Mouse (Mus musculus) CH12.LX (cell line): ENCODE data around the gene Baiap2l2. TPM values are rescaled to one million over a fixed set of nuclear protein-coding genes. Genes with fewer than 3 reads are reported as not detected.

ENCODE experiments used
- DNase-seq: peaks from one replicate; pipeline ENCODE4 v3.0.0-alpha.2; 2013; ENCODE audit errors: extremely low read depth
- H3K27ac ChIP-seq: 2 replicates; pipeline ENCODE4 v1.5.1; 2012; ENCODE audit warnings: low read depth, mild to moderate bottlenecking, control low read depth, moderate library complexity; ENCODE audit not compliant: insufficient read depth
- H3K27me3 ChIP-seq: replicated peaks from 2 replicates; pipeline ENCODE3; 2012; ENCODE audit warnings: inconsistent platforms
- H3K36me3 ChIP-seq, 2 experiments: replicated peaks in 1 of 2; 2 replicates each; pipeline versions ENCODE3 to v1.6.1; 2012; ENCODE audit warnings: inconsistent platforms in 1 of 2, low read length in 1 of 2, mild to moderate bottlenecking in 1 of 2, mixed read lengths in 1 of 2, moderate library complexity in 1 of 2; ENCODE audit not compliant: control insufficient read depth in 1 of 2, insufficient read depth in 1 of 2
- H3K4me1 ChIP-seq, 2 experiments: 2 replicates each; pipeline ENCODE4 v1.6.1; 2012; ENCODE audit warnings: inconsistent platforms in 1 of 2, moderate library complexity in 1 of 2; ENCODE audit not compliant: insufficient read depth in 2 of 2, control insufficient read depth in 1 of 2
- H3K4me2 ChIP-seq: 2 replicates; pipeline ENCODE4 v1.6.1; 2012; ENCODE audit warnings: low read depth, mild to moderate bottlenecking, control low read depth; ENCODE audit not compliant: poor library complexity, insufficient read depth, severe bottlenecking
- H3K4me3 ChIP-seq, 3 experiments: fragments of 150-350 bp in 1 of 3; sonication (generic) in 1 of 3; replicated peaks in 1 of 3; 2 replicates each; pipeline versions ENCODE3 to v1.5.1; 2011 to 2012; ENCODE audit warnings: low read depth in 2 of 3, low read length in 2 of 3, mild to moderate bottlenecking in 2 of 3, moderate library complexity in 2 of 3, control low read depth in 1 of 3, improper control_type of control experiment in 1 of 3, inconsistent platforms in 1 of 3, mixed read lengths in 1 of 3; ENCODE audit not compliant: poor library complexity in 1 of 3
- H3K79me2 ChIP-seq: replicated peaks from 2 replicates; pipeline ENCODE4 v1.6.1; 2012; ENCODE audit warnings: mild to moderate bottlenecking, moderate library complexity; ENCODE audit not compliant: control insufficient read depth, poor library complexity, insufficient read depth, severe bottlenecking; ENCODE audit errors: extremely low read depth
- H3K9ac ChIP-seq: 2 replicates; pipeline ENCODE4 v1.6.1; 2012; ENCODE audit warnings: low read depth, mild to moderate bottlenecking, control low read depth, moderate library complexity; ENCODE audit not compliant: insufficient read depth
- H3K9me3 ChIP-seq: replicated peaks from 2 replicates; pipeline ENCODE3; 2012; ENCODE audit warnings: low read length, inconsistent platforms, mixed read lengths
- CHD1 ChIP-seq: IDR thresholded peaks from 2 replicates; pipeline ENCODE4 v1.6.1; 2012; ENCODE audit warnings: low read depth, low read length, improper control_type of control experiment, inconsistent platforms
- CHD2 ChIP-seq: IDR thresholded peaks from 2 replicates; pipeline ENCODE4 v1.6.1; 2011; ENCODE audit warnings: low read length, improper control_type of control experiment
- E2F4 ChIP-seq: IDR thresholded peaks from 2 replicates; pipeline ENCODE4 v1.6.1; 2011; ENCODE audit warnings: low read depth, low read length, improper control_type of control experiment; ENCODE audit not compliant: insufficient replicate concordance
- EP300 ChIP-seq: IDR thresholded peaks from 2 replicates; pipeline ENCODE4 v1.6.1; 2011; ENCODE audit warnings: low read length, improper control_type of control experiment
- ETS1 ChIP-seq: conservative IDR thresholded peaks from 2 replicates; pipeline ENCODE4 v1.6.1; 2012; ENCODE audit warnings: low read depth, mild to moderate bottlenecking, inconsistent platforms, low read length, improper control_type of control experiment, moderate library complexity
- GABPA ChIP-seq: IDR thresholded peaks from 2 replicates; pipeline ENCODE4 v1.6.1; 2012; ENCODE audit warnings: low read depth, low read length, improper control_type of control experiment, inconsistent platforms; ENCODE audit not compliant: insufficient replicate concordance
- HCFC1 ChIP-seq: IDR thresholded peaks from 2 replicates; pipeline ENCODE4 v1.6.1; 2012; ENCODE audit warnings: low read depth, mild to moderate bottlenecking, inconsistent platforms, low read length, improper control_type of control experiment
- JUN ChIP-seq: IDR thresholded peaks from 2 replicates; pipeline ENCODE4 v1.6.1; 2011; ENCODE audit warnings: low read depth, mild to moderate bottlenecking, low read length, improper control_type of control experiment, moderate library complexity; ENCODE audit not compliant: insufficient read depth
- JUND ChIP-seq: conservative IDR thresholded peaks from 2 replicates; pipeline ENCODE4 v1.6.1; 2011; ENCODE audit warnings: low read depth, low read length, improper control_type of control experiment
- MAFK ChIP-seq: IDR thresholded peaks from 2 replicates; pipeline ENCODE4 v1.6.1; 2011; ENCODE audit warnings: low read length, improper control_type of control experiment; ENCODE audit not compliant: insufficient replicate concordance
- MAX ChIP-seq: IDR thresholded peaks from 2 replicates; pipeline ENCODE4 v1.6.1; 2011; ENCODE audit warnings: low read length, improper control_type of control experiment
- MEF2A ChIP-seq: IDR thresholded peaks from 2 replicates; pipeline ENCODE4 v1.6.1; 2014; ENCODE audit warnings: low read depth, mild to moderate bottlenecking, inconsistent platforms, low read length, improper control_type of control experiment, borderline replicate concordance
- MYC ChIP-seq: IDR thresholded peaks from 2 replicates; pipeline ENCODE4 v1.6.1; 2011; ENCODE audit warnings: low read depth, mild to moderate bottlenecking, improper control_type of control experiment, low read length
- PAX5 ChIP-seq: IDR thresholded peaks from 2 replicates; pipeline ENCODE4 v1.6.1; 2012; ENCODE audit warnings: low read length, inconsistent platforms, mixed read lengths
- POLR2A ChIP-seq: IDR thresholded peaks from 2 replicates; pipeline ENCODE4 v1.6.1; 2011; ENCODE audit warnings: low read depth, mild to moderate bottlenecking, improper control_type of control experiment, low read length
- SIN3A ChIP-seq: IDR thresholded peaks from 2 replicates; pipeline ENCODE4 v1.6.1; 2012; ENCODE audit warnings: low read length, improper control_type of control experiment, inconsistent platforms
- TBP ChIP-seq: conservative IDR thresholded peaks from 2 replicates; pipeline ENCODE4 v1.6.1; 2011; ENCODE audit warnings: low read depth, low read length, improper control_type of control experiment
- TCF12 ChIP-seq: IDR thresholded peaks from 2 replicates; pipeline ENCODE4 v1.6.1; 2014; ENCODE audit warnings: low read depth, mild to moderate bottlenecking, inconsistent platforms, low read length, improper control_type of control experiment
- UBTF ChIP-seq: IDR thresholded peaks from 2 replicates; pipeline ENCODE4 v1.6.1; 2012; ENCODE audit warnings: low read depth, mild to moderate bottlenecking, inconsistent platforms, low read length, improper control_type of control experiment, moderate library complexity
- USF2 ChIP-seq: conservative IDR thresholded peaks from 2 replicates; pipeline ENCODE4 v1.6.1; 2011; ENCODE audit warnings: low read depth, low read length, improper control_type of control experiment
- ZC3H11A ChIP-seq: IDR thresholded peaks from 2 replicates; pipeline ENCODE4 v1.6.1; 2012; ENCODE audit warnings: low read depth, mild to moderate bottlenecking, inconsistent platforms, low read length, improper control_type of control experiment
- ZMIZ1 ChIP-seq: IDR thresholded peaks from 2 replicates; pipeline ENCODE4 v1.6.1; 2012; ENCODE audit warnings: low read depth, mild to moderate bottlenecking, inconsistent platforms, low read length, improper control_type of control experiment
- dilution Hi-C: fragments of 300-500 bp; cut with MboI; formaldehyde crosslinking; loops from 2 replicates; pipeline ENCODE4 v1.14.3; 2020; ENCODE audit warnings: low sequenced_read_pairs; ENCODE audit not compliant: extremely low pct_unique_long_range_greater_than_20kb, extremely low pct_ligation_motif_present
- in situ Hi-C: fragments of 300-500 bp; cut with MboI; formaldehyde crosslinking; loops from 3 replicates; pipeline ENCODE4 v1.14.3; 2019; ENCODE audit warnings: low sequenced_read_pairs, low pct_ligation_motif_present, low pct_unique_long_range_greater_than_20kb, mixed read lengths
- polyA plus RNA-seq: library from polyadenylated mRNA; unstranded; fragments of >175 nt; gene quantifications from 2 replicates; pipeline ENCODE4 v1.2.1, GENCODE M21; 2012; ENCODE audit warnings: low read depth; ENCODE audit not compliant: insufficient read length
- total RNA-seq, 2 experiments: library from RNA; depleted of rRNA; stranded (reverse); fragments of 300-350 nt in 1 of 2; fragments of >200 nt in 1 of 2; gene quantifications; 2 replicates each; pipeline ENCODE4 v1.2.3; 2012 to 2014

The Baiap2l2 gene
- total and polyA plus RNA-seq, 3 experiments = 0.84 to 1.5 TPM; not detected in 1

DNA sequence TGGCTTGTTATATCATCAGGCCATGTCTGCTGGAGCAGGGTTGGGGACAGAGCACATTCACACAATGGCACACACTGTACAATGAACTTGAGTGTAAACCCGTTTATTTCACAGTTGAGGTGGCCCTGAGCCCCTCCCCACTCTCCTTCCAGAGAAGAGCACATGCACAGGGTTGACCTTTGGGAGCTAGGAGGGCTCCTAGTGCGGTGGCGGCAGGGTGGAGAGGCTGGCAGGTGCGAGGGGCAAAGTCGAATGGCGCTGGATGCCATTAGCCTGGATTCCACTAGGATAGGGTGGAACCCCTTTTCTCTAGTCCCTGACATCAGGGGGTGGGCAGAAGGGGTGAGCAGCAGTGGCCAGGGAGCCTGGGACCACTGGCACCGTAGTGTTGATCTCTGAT is 804 bp upstream of the Baiap2l2 start:
- H3K4me1 ChIP-seq = peaks cover 4 to 9% of the 10 kb centered on the region in 2 experiments; a peak in 3 of 4 replicates
- H3K27ac ChIP-seq = no peak overlapping the region
- dilution Hi-C loops = no loop called here
- no peak for DNase-seq
- in situ Hi-C loops = loop anchor here (5.0 kb wide), 2 partner anchors 36 to 181 kb away; no protein-coding TSS in a partner anchor
- H3K27me3 ChIP-seq = no peaks in the 10 kb centered on the region
- no peak overlapping the region for H3K4me2 ChIP-seq
- no peaks in the 10 kb centered on the region for H3K79me2 ChIP-seq
- H3K4me3 ChIP-seq = no peak overlapping the region
- H3K9ac ChIP-seq = no peak overlapping the region
- H3K9me3 ChIP-seq = no peaks in the 10 kb centered on the region
- peaks cover 44 to 79% of the 10 kb centered on the region in 2 experiments for H3K36me3 ChIP-seq
- no peak for TF ChIP-seq GABPA
- no peak for TF ChIP-seq MAFK
- no peak for TF ChIP-seq POLR2A
- TF ChIP-seq TBP = no peak
- no peak for TF ChIP-seq USF2
- TF ChIP-seq ETS1 = no peak
- no peak for TF ChIP-seq ZC3H11A
- no peak for TF ChIP-seq JUND
- TF ChIP-seq UBTF = no peak
- no peak for TF ChIP-seq JUN
- TF ChIP-seq TCF12 = no peak
- TF ChIP-seq E2F4 = no peak
- TF ChIP-seq SIN3A = no peak
- TF ChIP-seq MYC = no peak
- TF ChIP-seq MAX = no peak
- TF ChIP-seq PAX5 = no peak
- no peak for TF ChIP-seq EP300
- no peak for TF ChIP-seq CHD2
- TF ChIP-seq ZMIZ1 = no peak
- TF ChIP-seq CHD1 = no peak

DNA sequence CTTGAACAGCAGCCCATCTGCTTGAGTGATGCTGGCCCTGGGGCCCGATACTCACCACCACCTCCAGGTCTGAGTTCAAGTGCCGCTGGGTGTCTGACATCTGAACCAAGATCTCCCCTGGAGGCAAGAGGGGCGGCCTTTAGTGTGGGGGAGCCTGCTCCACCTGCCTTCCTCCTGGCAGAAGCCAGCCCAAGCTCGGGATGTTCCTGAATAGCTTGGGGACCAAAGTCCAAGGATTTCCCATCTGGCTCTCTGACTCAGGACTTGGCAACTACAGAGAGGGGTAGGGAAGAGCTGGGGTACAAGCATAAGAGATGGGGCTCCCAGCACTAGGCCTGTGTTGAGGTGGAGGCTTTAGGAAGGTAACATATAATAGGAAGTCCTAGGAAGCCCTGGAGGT is 2.0 kb downstream of the Baiap2l2 start:
- Histone ChIP-seq H3K4me3 (no peak overlapping the region), H3K79me2 (no peaks in the 10 kb centered on the region), H3K9ac (no peak overlapping the region), H3K4me1 (peaks cover 10 to 19% of the 10 kb centered on the region in 2 experiments), H3K36me3 (peaks cover 29 to 54% of the 10 kb centered on the region in 2 experiments), H3K9me3 (peaks cover 6% of the 10 kb centered on the region), H3K27ac (no peak overlapping the region), H3K4me2 (no peak overlapping the region), H3K27me3 (no peaks in the 10 kb centered on the region)
- dilution Hi-C loops = no loop called here
- TF ChIP-seq HCFC1 (no peak), E2F4 (no peak), MAX (no peak), MEF2A (no peak)
- in situ Hi-C loops = no loop called here
- DNase-seq = no peak
